Mouse (Mus musculus) ES-Bruce4 (cell line): ENCODE measurements at regions not wholly inside any gene's neighbourhood (a gene's known extent, or its start where the extent isn't known, plus 50 kb on each side); places are given as distances from the start of the nearest gene placed in this dataset.

Experiments used
- CTCF ChIP-seq: IDR thresholded peaks from one replicate; pipeline ENCODE4 v1.8.1; 2011; ENCODE audit warnings: low read depth, low read length
- EP300 ChIP-seq: IDR thresholded peaks from 2 replicates; pipeline ENCODE4 v1.6.1; 2011; ENCODE audit warnings: low read depth, low read length; ENCODE audit not compliant: insufficient read depth
- POLR2A ChIP-seq: IDR thresholded peaks from one replicate; pipeline ENCODE4 v1.8.1; 2011; ENCODE audit warnings: low read length; ENCODE audit not compliant: insufficient read depth

GRCm38 (mm10) chr10:111672454-111673316, 166.6 kb downstream of the Phlda1 start:
- TF ChIP-seq CTCF (no peak), POLR2A (no peak), EP300 (peak; percentile 88)
